ENCODE assay signal across 8 mouse cellular contexts in genomic region chr2:129893231-129893630, GRCm38 (mm10).
DNase-seq lines count a peak whose midpoint lies in the region; ATAC-seq and TF ChIP-seq lines count a peak whose summit lies in the region.

No protein-coding gene starts in this region.

- WGBS in forebrain, postnatal 0 days: 47% methylated on average over 7 of the region's 7 CpGs
- WGBS in forebrain, embryonic 10.5 days: 85% methylated on average over 7 of the region's 7 CpGs
- 4% methylated on average over 7 of the region's 7 CpGs for WGBS in macrophage (ENCODE audit: missing documents)
- 91% methylated on average over 7 of the region's 7 CpGs for WGBS in midbrain, embryonic 10.5 days

- no peak for TF ChIP-seq CTCF in forebrain, postnatal 0 days (IDR thresholded peaks at IDR 0.05; ENCODE audit: low read depth)

- H3K79me2 ChIP-seq in macrophage (ENCODE audit: inconsistent target): no peaks in the 10 kb centered on the region

- 0 out of 2 replicates have a peak overlapping the region, but pooled peaks have one; percentile 4 for H3K9ac ChIP-seq in forebrain, postnatal 0 days

- no peaks in the 10 kb centered on the region for H3K36me3 ChIP-seq in forebrain, postnatal 0 days (ENCODE audit: insufficient read depth)
- no peaks in the 10 kb centered on the region for H3K36me3 ChIP-seq in forebrain, embryonic 10.5 days (replicated peaks)
- no peaks in the 10 kb centered on the region for H3K36me3 ChIP-seq in macrophage (ENCODE audit: inconsistent target)
- H3K36me3 ChIP-seq in midbrain, embryonic 10.5 days: no peaks in the 10 kb centered on the region

- no peak overlapping the region for H3K4me3 ChIP-seq in forebrain, postnatal 0 days (ENCODE audit: low read depth, low read length)
- H3K4me3 ChIP-seq in forebrain, embryonic 10.5 days: no peak overlapping the region
- no peak overlapping the region for H3K4me3 ChIP-seq in macrophage (ENCODE audit: inconsistent target)
- H3K4me3 ChIP-seq in midbrain, embryonic 10.5 days: no peak overlapping the region

- peak overlapping the region; percentile 40; the same call in 1 of the 2 replicates for H3K27ac ChIP-seq in forebrain, postnatal 0 days (ENCODE audit: low read depth, low read length)
- no peak overlapping the region for H3K27ac ChIP-seq in forebrain, embryonic 10.5 days
- H3K27ac ChIP-seq in macrophage: peak overlapping the region; percentile 85
- no peak overlapping the region for H3K27ac ChIP-seq in midbrain, embryonic 10.5 days (replicated peaks)

- ATAC-seq in forebrain, postnatal 0 days: peak; percentile 58

- no peak overlapping the region for H3K4me2 ChIP-seq in forebrain, postnatal 0 days (ENCODE audit: low read depth)

- H3K27me3 ChIP-seq in forebrain, postnatal 0 days (ENCODE audit: insufficient read depth, low read length): no peaks in the 10 kb centered on the region
- H3K27me3 ChIP-seq in forebrain, embryonic 10.5 days (ENCODE audit: poor library complexity, severe bottlenecking): no peaks in the 10 kb centered on the region
- no peaks in the 10 kb centered on the region for H3K27me3 ChIP-seq in midbrain, embryonic 10.5 days (ENCODE audit: low read depth, poor library complexity, severe bottlenecking)

- intact Hi-C loops in left cerebral cortex, postnatal 14 days (cut with DNase I): no loop called here
- intact Hi-C loops in left cerebral cortex, postnatal 10 days (cut with DNase I): no loop called here

- no peaks in the 10 kb centered on the region for H3K4me1 ChIP-seq in forebrain, postnatal 0 days (ENCODE audit: insufficient read depth)
- H3K4me1 ChIP-seq in forebrain, embryonic 10.5 days: peaks cover 6% of the 10 kb centered on the region
- H3K4me1 ChIP-seq in midbrain, embryonic 10.5 days: no peaks in the 10 kb centered on the region

- DNase-seq in forebrain, postnatal 0 days: peak; percentile 66
- no peak for DNase-seq in forebrain, embryonic 10.5 days (ENCODE audit: extremely low spot score, low spot score)
- DNase-seq in left cerebral cortex, postnatal 14 days (ENCODE audit: low spot score in 2 of 2): peak; percentile 53 to 56
- no peak for DNase-seq in left cerebral cortex, postnatal 10 days (ENCODE audit: extremely low spot score in 1 of 2, low spot score in 2 of 2)
- DNase-seq in heart, adult 8-10 months (ENCODE audit: low spot score): peak; percentile 69
- no peak for DNase-seq in adrenal gland, postnatal 4 days (ENCODE audit: low spot score in 2 of 2)
- no peak for DNase-seq in midbrain, embryonic 10.5 days (ENCODE audit: low spot score)

- no peaks in the 10 kb centered on the region for H3K9me3 ChIP-seq in forebrain, postnatal 0 days (ENCODE audit: low read length)
- H3K9me3 ChIP-seq in forebrain, embryonic 10.5 days: peaks cover 4% of the 10 kb centered on the region; the same call in 1 of the 2 replicates
- no peaks in the 10 kb centered on the region for H3K9me3 ChIP-seq in midbrain, embryonic 10.5 days (replicated peaks)

Comparison
In these comparisons a context has a peak if more than half of its experiments do, and no peak if none do; other contexts are left out.
1. DNase-seq: peak in forebrain, postnatal 0 days (single experiment), left cerebral cortex, postnatal 14 days (2 of 2) and heart, adult 8-10 months (single experiment); none in forebrain, embryonic 10.5 days (single experiment), left cerebral cortex, postnatal 10 days (0 of 2), adrenal gland, postnatal 4 days (0 of 2) and midbrain, embryonic 10.5 days (single experiment).
2. H3K27ac ChIP-seq: peak in forebrain, postnatal 0 days (single experiment) and macrophage (single experiment); none in forebrain, embryonic 10.5 days (single experiment) and midbrain, embryonic 10.5 days (single experiment).